Mouse (Mus musculus) limb, embryonic 10.5 days (tissue): ENCODE measurements around the gene Fry. TPM values are rescaled to one million over a fixed set of nuclear protein-coding genes. Genes with fewer than 3 reads are reported as not detected.

ENCODE experiments used
- DNase-seq: peaks from one replicate; pipeline ENCODE4 v3.0.0-alpha.2; 2017; ENCODE audit warnings: low spot score
- H3K27ac ChIP-seq: fragments of 300-500 bp; sonication (generic); 2 replicates; pipeline ENCODE4 v1.5.1; 2016; ENCODE audit warnings: mild to moderate bottlenecking
- H3K27me3 ChIP-seq: fragments of 300-500 bp; sonication (generic); 2 replicates; pipeline ENCODE4 v1.6.1; 2016; ENCODE audit warnings: low read depth, mild to moderate bottlenecking; ENCODE audit not compliant: poor library complexity, severe bottlenecking
- H3K36me3 ChIP-seq: fragments of 300-500 bp; sonication (generic); 2 replicates; pipeline ENCODE4 v1.6.1; 2016; ENCODE audit warnings: mild to moderate bottlenecking, moderate library complexity
- H3K4me1 ChIP-seq: fragments of 300-500 bp; sonication (generic); 2 replicates; pipeline ENCODE4 v1.6.1; 2016
- H3K4me3 ChIP-seq: fragments of 300-500 bp; sonication (generic); 2 replicates; pipeline ENCODE4 v1.5.1; 2016; ENCODE audit warnings: mild to moderate bottlenecking, moderate library complexity
- H3K9me3 ChIP-seq: fragments of 300-500 bp; sonication (generic); replicated peaks from 2 replicates; pipeline ENCODE4 v1.6.1; 2016; ENCODE audit warnings: mild to moderate bottlenecking
- WGBS: fragments of 180-500 bp; shearing (Covaris S2); methylation state at CpG from one replicate; pipeline ENCODE4 v1.1.7; 2016; 5-methylcytosine and 5-hydroxymethylcytosine counted together
- polyA plus RNA-seq: library from polyadenylated mRNA; unstranded; fragments of >200 nt; fragmentation: Nextera tagmentation; extraction: Ambion mirVana; gene quantifications from 2 replicates; pipeline ENCODE4 v1.2.1, GENCODE M21; 2016

The Fry gene
- polyA plus RNA-seq, 1 experiment from 2014 or later = 3.2 TPM

GRCm38 (mm10) chr5:150259191-150260053 is 141.0 kb downstream of the Fry start:
- WGBS = 2% methylated on average over 27 of the region's 29 CpGs
- Histone ChIP-seq H3K27ac (peak overlapping the region; percentile 61), H3K36me3 (no peaks in the 10 kb centered on the region), H3K4me3 (peak overlapping the region; percentile 51), H3K9me3 (no peaks in the 10 kb centered on the region), H3K4me1 (peaks cover 38% of the 10 kb centered on the region), H3K27me3 (peaks cover 16% of the 10 kb centered on the region; the same call in 1 of the 2 replicates)
- DNase-seq = peak; percentile 66

- peak overlapping the region; percentile 61 for H3K27ac ChIP-seq
- no peaks in the 10 kb centered on the region for H3K36me3 ChIP-seq
- 32% methylated on average over 9 of the region's 9 CpGs for WGBS
- peaks cover 16% of the 10 kb centered on the region; the same call in 1 of the 2 replicates for H3K27me3 ChIP-seq
- DNase-seq = no peak
- no peaks in the 10 kb centered on the region for H3K9me3 ChIP-seq
- H3K4me1 ChIP-seq = peaks cover 39% of the 10 kb centered on the region
- peak overlapping the region; percentile 51 for H3K4me3 ChIP-seq
Observed at GRCm38 (mm10) chr5:150260054-150260386, 141.6 kb downstream of the Fry start.

DNA sequence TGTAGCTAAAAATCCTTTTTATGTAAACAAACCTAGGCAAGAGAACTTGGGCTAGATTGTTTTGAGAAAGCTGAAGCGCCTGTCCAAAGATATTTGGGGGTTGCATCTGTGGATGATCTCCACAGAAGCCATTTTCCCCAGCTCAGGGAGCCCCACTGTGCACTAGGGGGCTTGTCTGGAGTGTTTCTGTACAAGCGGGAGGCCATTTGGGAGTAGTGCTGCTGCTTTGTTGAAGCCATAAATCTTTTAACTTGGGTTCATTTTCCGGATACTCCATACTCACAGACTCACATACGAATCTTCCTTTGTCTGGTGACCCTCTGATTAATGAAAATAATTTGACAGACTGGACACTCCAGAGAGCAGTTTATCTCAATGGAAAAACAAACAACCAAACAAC is 142.9 kb downstream of the Fry start:
- Histone ChIP-seq H3K27ac (no peak overlapping the region), H3K4me1 (peaks cover 47% of the 10 kb centered on the region), H3K9me3 (no peaks in the 10 kb centered on the region), H3K36me3 (no peaks in the 10 kb centered on the region), H3K4me3 (no peak overlapping the region), H3K27me3 (peaks cover 16% of the 10 kb centered on the region; the same call in 1 of the 2 replicates)
- DNase-seq = no peak
- 60% methylated on average over 4 of the region's 4 CpGs for WGBS

DNA sequence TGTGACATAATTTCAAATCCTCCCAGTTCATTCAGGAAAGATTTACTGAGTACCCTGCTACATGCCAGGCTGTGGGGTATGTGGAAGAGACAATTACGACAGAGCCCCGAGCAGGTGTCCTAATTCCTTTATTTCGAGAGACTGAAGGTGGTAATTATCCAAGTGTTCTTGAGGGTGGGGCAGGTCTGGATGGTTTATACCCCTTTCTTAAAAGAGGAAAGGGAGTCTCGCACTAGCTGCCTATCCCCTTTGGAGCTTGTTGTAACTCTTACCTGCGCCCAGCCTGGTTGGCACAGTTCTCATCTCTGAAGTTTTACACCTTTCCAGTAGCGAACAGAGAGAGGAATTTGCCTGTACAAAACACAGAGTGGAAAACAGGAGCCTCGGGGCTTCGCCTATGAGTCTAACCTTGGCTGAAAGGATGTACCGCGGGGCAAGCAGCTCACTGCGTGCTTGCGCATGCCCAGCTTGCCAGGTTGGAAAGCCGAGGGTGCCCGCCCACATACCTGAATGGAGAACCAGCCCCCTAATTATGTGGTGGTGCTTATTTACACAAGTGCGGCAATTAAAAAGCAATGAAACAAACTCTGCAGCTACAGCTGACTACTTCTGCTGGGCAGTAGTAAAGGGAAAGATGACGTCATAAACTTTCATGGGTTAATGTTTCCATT is 143.7 kb downstream of the Fry start:
- DNase-seq = no peak
- H3K9me3 ChIP-seq = no peaks in the 10 kb centered on the region
- H3K27ac ChIP-seq = no peak overlapping the region
- 75% methylated on average over 16 of the region's 16 CpGs for WGBS
- H3K4me3 ChIP-seq = no peak overlapping the region
- peaks cover 47% of the 10 kb centered on the region for H3K4me1 ChIP-seq
- H3K36me3 ChIP-seq = no peaks in the 10 kb centered on the region
- H3K27me3 ChIP-seq = peaks cover 16% of the 10 kb centered on the region; the same call in 1 of the 2 replicates

DNA sequence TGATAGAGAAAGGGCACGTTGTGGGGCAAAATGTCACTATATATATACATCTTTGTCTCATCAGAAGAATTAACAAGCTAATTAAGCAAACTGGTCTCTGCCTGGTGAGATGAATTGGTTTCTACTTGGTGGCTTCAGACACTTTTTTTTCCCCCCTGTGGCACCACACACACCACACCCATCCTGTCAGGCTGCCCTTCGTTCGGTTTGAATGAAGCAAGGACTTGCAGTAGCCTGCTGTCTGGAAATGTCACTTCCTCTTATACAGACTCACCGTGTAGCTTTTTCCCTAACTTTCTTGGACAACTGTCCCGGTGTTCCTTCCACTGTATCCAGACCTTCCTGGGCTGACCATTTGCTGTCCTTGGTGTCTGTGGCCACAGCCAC is 144.3 kb downstream of the Fry start:
- H3K4me3 ChIP-seq = no peak overlapping the region
- peaks cover 15% of the 10 kb centered on the region; the same call in 1 of the 2 replicates for H3K27me3 ChIP-seq
- 68% methylated on average over 5 of the region's 5 CpGs for WGBS
- H3K4me1 ChIP-seq = peaks cover 47% of the 10 kb centered on the region
- H3K36me3 ChIP-seq = no peaks in the 10 kb centered on the region
- no peak for DNase-seq
- no peak overlapping the region for H3K27ac ChIP-seq
- H3K9me3 ChIP-seq = no peaks in the 10 kb centered on the region

DNA sequence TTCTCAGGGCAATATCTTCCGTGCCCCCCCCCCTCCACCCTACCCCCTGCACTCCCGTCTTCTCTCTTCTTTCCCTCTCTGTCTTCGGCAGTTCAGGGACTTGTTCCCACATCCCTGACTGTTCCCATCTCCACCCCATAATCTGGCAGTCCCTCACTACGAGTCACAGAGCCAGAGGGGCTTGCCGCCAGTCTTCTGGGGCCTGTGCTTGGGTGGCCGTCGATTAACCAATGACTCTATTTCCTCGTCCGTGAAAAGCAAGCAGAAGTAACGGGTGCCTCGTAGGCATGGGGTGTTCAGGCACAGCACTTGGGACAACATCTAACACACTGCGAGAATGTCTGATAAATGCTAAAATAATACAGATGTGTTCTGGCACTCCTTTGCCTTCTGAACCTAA is 144.7 kb downstream of the Fry start:
- H3K27me3 ChIP-seq = peaks cover 13% of the 10 kb centered on the region; the same call in 1 of the 2 replicates
- 74% methylated on average over 12 of the region's 12 CpGs for WGBS
- no peaks in the 10 kb centered on the region for H3K36me3 ChIP-seq
- peaks cover 47% of the 10 kb centered on the region for H3K4me1 ChIP-seq
- no peak for DNase-seq
- H3K4me3 ChIP-seq = no peak overlapping the region
- no peak overlapping the region for H3K27ac ChIP-seq
- no peaks in the 10 kb centered on the region for H3K9me3 ChIP-seq

DNA sequence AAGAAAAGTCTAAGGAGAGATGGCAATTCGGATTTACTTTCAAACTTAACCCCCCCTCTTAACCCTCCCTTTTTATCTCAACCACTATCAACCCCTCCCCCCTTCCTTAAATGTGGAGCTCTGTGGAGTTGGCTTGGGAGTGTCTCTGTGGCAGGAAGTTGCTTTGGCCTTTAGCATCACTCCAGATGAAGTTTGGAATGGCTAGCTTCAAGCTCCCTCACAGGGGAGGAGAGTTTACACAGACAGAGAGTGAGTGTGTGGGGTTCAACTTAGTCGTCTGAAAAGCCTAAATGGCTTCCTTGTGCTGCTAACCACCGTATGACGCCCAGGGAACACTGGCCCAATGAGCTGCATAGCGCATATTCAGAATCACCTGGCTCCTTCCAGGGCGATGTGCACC is 145.2 kb downstream of the Fry start:
- Histone ChIP-seq H3K36me3 (no peaks in the 10 kb centered on the region), H3K4me1 (peaks cover 46% of the 10 kb centered on the region), H3K27ac (no peak overlapping the region), H3K27me3 (0 out of 2 replicates have a peak, but pooled peaks cover 9% of the 10 kb centered on the region), H3K9me3 (no peaks in the 10 kb centered on the region), H3K4me3 (no peak overlapping the region)
- 78% methylated on average over 6 of the region's 6 CpGs for WGBS
- DNase-seq = no peak

DNA sequence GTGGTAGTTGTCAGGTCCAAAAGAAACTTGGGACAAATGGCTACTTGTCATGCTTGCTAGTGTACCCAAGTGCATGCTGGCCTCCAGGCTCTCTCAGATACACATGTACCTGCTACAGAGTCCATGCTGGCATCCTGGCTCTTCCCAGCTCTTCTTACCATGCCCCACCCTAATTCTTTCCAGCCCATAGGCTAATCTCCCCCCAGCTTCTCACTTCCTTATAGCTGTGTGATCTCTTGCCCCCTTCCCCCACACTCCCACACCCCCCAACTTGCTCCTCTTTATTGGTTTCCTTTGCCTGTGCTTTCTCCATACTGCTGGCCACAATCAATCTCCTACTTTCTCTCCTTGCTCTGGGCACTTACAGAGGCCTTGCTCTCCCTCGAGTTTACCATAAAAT is 146.6 kb downstream of the Fry start:
- Histone ChIP-seq H3K9me3 (no peaks in the 10 kb centered on the region), H3K27ac (no peak overlapping the region), H3K4me3 (no peak overlapping the region), H3K27me3 (no peaks in the 10 kb centered on the region), H3K4me1 (peaks cover 33% of the 10 kb centered on the region), H3K36me3 (no peaks in the 10 kb centered on the region)
- 39% methylated on average over 1 of the region's 1 CpGs for WGBS
- DNase-seq = no peak

- Histone ChIP-seq H3K4me1 (peaks cover 33% of the 10 kb centered on the region), H3K4me3 (no peak overlapping the region), H3K9me3 (no peaks in the 10 kb centered on the region), H3K27me3 (no peaks in the 10 kb centered on the region), H3K36me3 (no peaks in the 10 kb centered on the region), H3K27ac (no peak overlapping the region; the same call in 1 of the 2 replicates)
- 73% methylated on average over 2 of the region's 2 CpGs for WGBS
- DNase-seq = no peak
Observed at GRCm38 (mm10) chr5:150265953-150266352, 147.5 kb downstream of the Fry start.

DNA sequence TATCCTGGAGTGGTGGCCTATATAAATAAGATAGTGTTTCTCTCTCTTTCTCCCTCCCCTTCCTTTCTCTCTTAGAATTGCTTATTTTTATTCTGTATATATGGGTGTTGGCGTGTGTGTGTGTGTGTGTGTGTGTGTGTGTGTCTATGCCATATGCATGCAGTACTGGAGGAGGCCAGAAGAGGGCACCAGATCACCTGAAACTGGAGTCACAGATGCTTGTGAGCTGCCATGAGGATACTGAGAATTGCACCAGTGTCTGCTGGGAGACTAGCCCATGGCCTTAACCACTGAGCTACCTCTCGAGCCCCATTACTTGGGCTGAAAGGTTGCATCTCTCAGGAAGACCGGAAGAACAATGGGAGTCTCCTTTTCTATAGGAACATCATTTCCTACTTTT is 149.8 kb downstream of the Fry start:
- no peaks in the 10 kb centered on the region for H3K9me3 ChIP-seq
- 93% methylated on average over 3 of the region's 3 CpGs for WGBS
- DNase-seq = no peak

GRCm38 (mm10) chr5:150270468-150270867 is 152.0 kb downstream of the Fry start:
- Histone ChIP-seq H3K27ac (no peak overlapping the region), H3K4me3 (no peak overlapping the region), H3K4me1 (0 out of 2 replicates have a peak, but pooled peaks cover 7% of the 10 kb centered on the region), H3K9me3 (no peaks in the 10 kb centered on the region), H3K27me3 (no peaks in the 10 kb centered on the region), H3K36me3 (no peaks in the 10 kb centered on the region)
- no peak for DNase-seq
- WGBS = 86% methylated on average over 4 of the region's 4 CpGs

More for the DNA sequence above, 149.8 kb downstream of the Fry start:
- H3K27ac ChIP-seq = no peak overlapping the region
- no peak overlapping the region for H3K4me3 ChIP-seq
- no peaks in the 10 kb centered on the region for H3K27me3 ChIP-seq
- H3K36me3 ChIP-seq = no peaks in the 10 kb centered on the region
- peaks cover 20% of the 10 kb centered on the region; the same call in 1 of the 2 replicates for H3K4me1 ChIP-seq

DNA sequence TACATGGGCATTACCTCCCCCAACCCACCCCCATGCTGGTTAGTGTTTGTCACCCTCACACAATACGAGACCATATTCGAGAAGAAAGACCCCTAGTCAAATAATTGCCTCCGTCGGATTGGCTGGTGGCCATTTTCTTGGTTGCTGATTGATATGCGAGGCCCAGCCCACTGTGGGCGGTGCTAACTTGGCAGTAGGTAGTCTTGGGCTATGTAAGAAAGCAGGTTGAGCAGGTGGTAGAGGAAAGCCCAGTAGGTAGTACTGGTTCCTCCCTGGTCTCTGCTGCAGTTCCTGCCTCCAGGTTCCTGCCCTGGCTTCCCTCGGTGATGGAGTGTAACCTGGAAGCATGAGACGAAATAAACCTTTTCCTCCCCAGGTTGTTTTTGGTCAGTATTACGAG is 153.7 kb downstream of the Fry start:
- Histone ChIP-seq H3K27ac (no peak overlapping the region), H3K36me3 (no peaks in the 10 kb centered on the region), H3K9me3 (no peaks in the 10 kb centered on the region), H3K27me3 (no peaks in the 10 kb centered on the region), H3K4me3 (no peak overlapping the region), H3K4me1 (no peaks in the 10 kb centered on the region)
- WGBS = 93% methylated on average over 9 of the region's 9 CpGs
- DNase-seq = no peak

GRCm38 (mm10) chr5:150275314-150275713 is 156.9 kb downstream of the Fry start:
- Histone ChIP-seq H3K27ac (no peak overlapping the region), H3K4me3 (no peak overlapping the region), H3K36me3 (no peaks in the 10 kb centered on the region), H3K4me1 (no peaks in the 10 kb centered on the region), H3K9me3 (no peaks in the 10 kb centered on the region), H3K27me3 (no peaks in the 10 kb centered on the region)
- 96% methylated on average over 6 of the region's 6 CpGs for WGBS
- DNase-seq = no peak
